Mouse (Mus musculus) myocyte (in vitro differentiated cells): ENCODE measurements around the gene Sh3kbp1.

ENCODE experiments used
- CEBPB ChIP-seq: IDR thresholded peaks from 2 replicates; pipeline ENCODE4 v1.6.1; 2011; ENCODE audit warnings: mild to moderate bottlenecking, moderate library complexity; ENCODE audit not compliant: poor library complexity, insufficient read depth, severe bottlenecking
- E2F4 ChIP-seq: IDR thresholded peaks from one replicate; pipeline ENCODE4 v1.6.1; 2011; ENCODE audit warnings: mild to moderate bottlenecking, control low read depth, moderate library complexity; ENCODE audit not compliant: insufficient read depth
- MAX ChIP-seq: IDR thresholded peaks from one replicate; pipeline ENCODE4 v1.6.1; 2011; ENCODE audit warnings: low read depth, mild to moderate bottlenecking, control low read depth
- MYOD1 ChIP-seq, 3 experiments: IDR thresholded peaks; one replicate each; pipeline ENCODE4 v1.6.1; 2011; ENCODE audit warnings: control low read depth in 2 of 3, low read depth in 2 of 3, mild to moderate bottlenecking in 2 of 3, moderate library complexity in 1 of 3; ENCODE audit not compliant: insufficient read length in 2 of 3, control insufficient read depth in 1 of 3
- MYOG ChIP-seq, 3 experiments: IDR thresholded peaks; one replicate each; pipeline ENCODE4 v1.6.1; 2011; ENCODE audit warnings: control low read depth in 2 of 3, low read depth in 2 of 3, mild to moderate bottlenecking in 2 of 3; ENCODE audit not compliant: insufficient read length in 2 of 3, control insufficient read depth in 1 of 3, insufficient read depth in 1 of 3
- POLR2A ChIP-seq: IDR thresholded peaks from one replicate; pipeline ENCODE4 v1.6.1; 2011; ENCODE audit warnings: low read depth, mild to moderate bottlenecking, control low read depth, moderate library complexity; ENCODE audit not compliant: insufficient read length
- TCF12 ChIP-seq: IDR thresholded peaks from one replicate; pipeline ENCODE4 v1.6.1; 2011; ENCODE audit warnings: mild to moderate bottlenecking, control low read depth; ENCODE audit not compliant: poor library complexity, insufficient read depth, severe bottlenecking
- TCF3 ChIP-seq: IDR thresholded peaks from one replicate; pipeline ENCODE4 v1.6.1; 2011; ENCODE audit warnings: low read depth, control low read depth; ENCODE audit not compliant: insufficient read length
- USF1 ChIP-seq: IDR thresholded peaks from one replicate; pipeline ENCODE4 v1.6.1; 2011; ENCODE audit warnings: low read depth, mild to moderate bottlenecking, control low read depth, moderate library complexity

- TF ChIP-seq POLR2A (no peak), MYOD1 (IDR thresholded peaks at IDR 0.05; ENCODE audit: control insufficient read depth in 1 of 3, insufficient read length in 2 of 3, low read depth in 2 of 3) (no peak), TCF12 (no peak), MYOG (IDR thresholded peaks at IDR 0.05; ENCODE audit: control insufficient read depth in 1 of 3, insufficient read depth in 1 of 3, insufficient read length in 2 of 3, low read depth in 2 of 3) (no peak), USF1 (no peak), MAX (no peak), TCF3 (no peak), E2F4 (no peak), CEBPB (no peak)
Measured at GRCm38 (mm10) chrX:159881576-159881975, 254.5 kb downstream of the Sh3kbp1 start.
